Mouse (Mus musculus) cerebellum, adult 18-20 months (tissue): Measurements from ENCODE around the gene Olfr1497.
A peak's percentile ranks its signal among the peaks of the same experiment; 100 is the strongest.
"Not testable (repeated sequence)": the region's sequence is repeated elsewhere in the genome, so short reads cannot be mapped to it uniquely, and the experiment has no call there.

Source experiments
- DNase-seq, 2 experiments: peaks; one replicate each; pipeline ENCODE4 v3.0.0; 2021

The Olfr1497 gene

DNA sequence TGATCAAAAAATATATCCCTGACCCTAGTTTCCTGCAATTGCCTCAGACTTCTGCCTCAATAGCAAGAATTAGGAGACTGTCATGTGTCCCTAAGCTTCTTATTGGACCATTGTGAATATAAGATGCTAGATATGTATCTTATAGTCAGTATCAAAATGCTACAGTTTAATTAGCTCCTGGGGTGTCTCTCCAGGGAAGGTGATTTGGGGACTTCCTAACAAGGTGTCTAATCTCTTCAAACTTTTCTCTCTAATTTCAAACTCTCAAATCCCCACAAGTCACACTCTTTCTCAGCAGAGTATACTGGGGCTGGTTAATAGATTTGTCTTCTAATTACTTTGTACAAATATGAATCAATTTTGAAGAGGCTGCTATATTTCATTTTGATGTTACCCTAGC, at the start of gene Olfr1497:
TSS of gene Olfr1497 (minus strand) at position 101 of the 400 bp plus-strand sequence.
- DNase-seq = no peak

DNA sequence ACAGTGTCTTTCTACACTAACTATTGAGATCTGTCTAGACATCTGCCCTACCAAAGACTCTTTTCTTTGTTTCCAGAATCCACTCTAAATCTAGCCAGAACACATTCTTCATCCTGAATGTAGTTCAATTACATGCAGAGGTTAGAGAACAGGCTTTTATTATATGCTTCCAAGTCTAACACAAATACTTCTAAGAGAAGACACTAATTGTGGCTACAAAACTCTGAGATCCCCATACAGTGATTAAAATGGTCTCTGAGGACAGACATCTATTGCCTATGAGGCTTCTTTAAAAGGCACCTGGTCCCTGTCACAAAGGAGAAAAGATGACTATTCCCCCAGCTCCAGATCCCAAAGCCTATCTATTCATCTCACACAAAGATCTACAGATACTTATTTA, 32.4 kb upstream of the Olfr1497 start, which contains the start of gene Olfr1500:
TSS of gene Olfr1500 (minus strand) at position 101 of the 400 bp plus-strand sequence.
- DNase-seq = no peak

DNA sequence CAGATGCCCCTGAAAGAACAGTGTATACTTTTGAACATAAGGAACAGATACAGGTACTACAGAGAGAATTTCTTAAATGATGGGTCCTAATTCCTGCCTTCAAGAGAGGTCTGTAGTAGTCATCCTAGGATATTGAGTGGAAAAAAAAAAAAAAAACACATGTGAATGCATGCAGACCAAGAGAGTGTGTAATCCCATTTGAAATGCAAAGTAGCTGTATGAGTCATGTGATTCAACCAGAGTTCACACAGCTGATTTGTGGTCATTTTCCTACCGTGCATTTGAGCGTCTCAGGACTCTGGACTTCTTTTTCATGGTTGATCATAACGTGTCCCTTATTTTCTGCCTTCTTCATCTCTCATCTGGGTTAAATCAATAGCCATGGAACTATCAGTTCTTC, 30.4 kb upstream of the Olfr1497 start:
- no peak for DNase-seq

DNA sequence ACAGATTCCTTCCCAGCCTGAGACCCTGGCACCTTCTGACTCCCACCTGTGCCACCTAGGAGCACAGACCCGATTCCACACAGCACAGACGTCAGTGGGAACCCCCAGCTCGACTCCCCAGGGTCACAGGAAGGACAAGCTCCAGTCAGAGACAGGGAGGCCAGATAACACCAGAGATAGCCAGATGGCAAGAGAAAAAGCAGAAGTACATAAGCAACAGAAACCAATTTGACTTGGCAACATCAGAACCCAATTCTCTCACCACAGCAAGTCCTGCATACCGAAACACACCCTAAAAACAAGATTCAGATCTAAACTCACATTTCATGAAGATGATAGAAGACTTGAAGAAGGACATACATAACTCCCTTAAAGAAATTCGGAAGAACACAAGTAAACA, 22.8 kb upstream of the Olfr1497 start:
- DNase-seq = no peak

DNA sequence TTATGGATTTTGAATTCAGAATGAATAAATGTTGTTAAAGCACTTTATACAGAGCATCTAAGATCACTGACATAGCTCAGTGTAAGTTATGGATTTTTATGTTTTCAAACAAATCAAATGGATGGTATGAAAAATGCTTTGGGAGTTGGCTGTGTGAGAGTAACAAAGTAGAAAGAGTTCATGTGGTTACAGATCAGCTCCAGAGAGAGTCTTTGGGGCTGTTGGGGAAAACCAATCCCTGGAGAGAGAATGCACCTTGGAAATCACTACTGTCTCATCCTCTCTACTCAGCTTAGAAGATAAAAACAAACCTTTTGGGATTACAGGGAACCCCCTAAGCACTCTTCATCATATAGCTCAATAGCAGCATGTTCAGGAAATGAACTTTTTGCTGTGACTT, 21.3 kb upstream of the Olfr1497 start, which contains the start of gene Olfr1499:
TSS of gene Olfr1499 (minus strand) at position 101 of the 400 bp plus-strand sequence.
- DNase-seq = no peak

GRCm38 (mm10) chr19:13818827-13819226, 20.8 kb upstream of the Olfr1497 start:
- DNase-seq = no peak

GRCm38 (mm10) chr19:13812823-13813222, 14.8 kb upstream of the Olfr1497 start:
- no peak for DNase-seq

GRCm38 (mm10) chr19:13805486-13805885, 7.5 kb upstream of the Olfr1497 start:
- not testable (repeated sequence) for DNase-seq

DNA sequence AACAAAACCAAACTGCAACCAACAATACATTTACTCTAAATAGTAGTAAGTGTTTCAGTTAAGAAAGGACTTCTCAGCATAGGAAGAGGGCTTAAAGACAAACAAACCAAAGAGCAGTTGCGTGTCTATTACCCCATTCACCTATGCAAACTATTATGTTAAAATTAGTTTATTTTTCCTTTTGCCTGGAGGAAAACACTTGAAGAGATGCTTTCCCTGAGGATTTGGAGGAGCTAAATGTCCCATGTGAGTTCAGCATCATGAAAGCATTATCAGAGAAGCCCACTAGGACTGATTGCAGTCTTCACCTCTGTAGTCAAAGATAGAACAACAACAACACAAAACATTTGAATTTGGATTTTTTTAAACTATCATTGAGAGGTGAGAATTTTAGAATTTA, 20.4 kb downstream of the Olfr1497 start, which contains the start of gene Olfr1496:
TSS of gene Olfr1496 (plus strand) at position 301 of the 400 bp plus-strand sequence.
- DNase-seq = no peak

DNA sequence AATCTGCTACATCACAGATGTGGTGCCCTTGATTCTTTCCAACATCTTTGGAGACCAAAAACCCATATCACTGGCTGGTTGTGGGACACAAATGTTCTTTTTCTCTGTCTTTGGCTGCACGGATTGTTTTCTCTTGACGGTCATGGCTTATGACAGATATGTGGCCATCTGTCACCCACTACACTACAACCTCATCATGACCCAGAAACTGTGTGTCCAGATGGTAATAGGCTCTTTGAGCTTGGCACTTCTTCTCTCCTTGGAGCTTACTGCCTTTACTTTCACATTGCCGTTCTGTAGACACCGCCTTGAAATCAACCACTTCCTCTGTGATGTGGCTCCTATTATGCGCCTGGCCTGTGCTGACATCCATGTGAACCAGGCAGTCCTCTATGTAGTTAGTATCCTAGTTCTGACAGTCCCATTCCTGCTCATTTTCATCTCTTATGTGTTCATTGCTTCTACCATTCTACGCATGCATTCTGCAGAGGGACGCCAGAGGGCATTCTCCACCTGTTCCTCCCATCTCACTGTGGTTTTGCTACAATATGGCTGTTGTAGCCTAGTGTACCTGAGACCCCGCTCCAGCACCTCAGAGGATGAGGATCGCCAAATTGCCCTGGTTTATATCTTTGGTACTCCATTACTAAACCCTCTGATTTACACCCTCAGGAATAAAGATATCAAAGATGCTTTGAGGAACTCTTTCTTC, 29.3 kb downstream of the Olfr1497 start:
- peak; percentile 12 for DNase-seq

GRCm38 (mm10) chr19:13764306-13764705, 33.7 kb downstream of the Olfr1497 start, which contains the start of gene Olfr1495:
Gene Olfr1495 (plus strand): TSS chr19:13764606.
- no peak for DNase-seq

- DNase-seq = peak; percentile 28
These were observed 48.6 kb downstream of the Olfr1497 start for GRCm38 (mm10) chr19:13749366-13749765.
